Mouse (Mus musculus) G1E (cell line): ENCODE measurements around the gene Kpna3. TPM values are rescaled to one million over a fixed set of nuclear protein-coding genes. Genes with fewer than 3 reads are reported as not detected.
A peak's percentile ranks its signal among the peaks of the same experiment; 100 is the strongest.

Experiments
- ATAC-seq: 2 replicates; pipeline ENCODE4 v1.8.0; 2016; ENCODE audit warnings: mild to moderate bottlenecking; ENCODE audit not compliant: insufficient number of reproducible peaks, poor library complexity, low FRiP score, severe bottlenecking; ENCODE audit errors: extremely low read depth
- DNase-seq: peaks from one replicate; pipeline ENCODE4 v3.0.0; 2012; ENCODE audit warnings: low spot score
- H3K27me3 ChIP-seq: 2 replicates; pipeline ENCODE4 v1.6.1; 2012; ENCODE audit warnings: mild to moderate bottlenecking, low read length, inconsistent platforms; ENCODE audit not compliant: insufficient read depth
- H3K36me3 ChIP-seq: replicated peaks from 2 replicates; pipeline ENCODE3; 2012; ENCODE audit warnings: mild to moderate bottlenecking, inconsistent platforms
- H3K4me1 ChIP-seq: 2 replicates; pipeline ENCODE4 v1.6.1; 2012; ENCODE audit warnings: low read depth, low read length, inconsistent platforms, mixed read lengths; ENCODE audit not compliant: insufficient read depth
- H3K4me3 ChIP-seq: 2 replicates; pipeline ENCODE4 v1.5.1; 2012; ENCODE audit warnings: low read depth, mild to moderate bottlenecking, inconsistent platforms, low read length, moderate library complexity, mixed read lengths
- H3K9me3 ChIP-seq: replicated peaks from 2 replicates; pipeline ENCODE4 v1.6.1; 2012; ENCODE audit warnings: inconsistent platforms
- CTCF ChIP-seq: IDR thresholded peaks from 2 replicates; pipeline ENCODE4 v1.5.1; 2012; ENCODE audit warnings: low read depth, low read length, inconsistent platforms, mixed read lengths
- GATA1 ChIP-seq: IDR thresholded peaks from 2 replicates; pipeline ENCODE4 v1.6.1; 2012; ENCODE audit warnings: borderline replicate concordance, low read length, inconsistent platforms, mixed read lengths
- GATA2 ChIP-seq: IDR thresholded peaks from 2 replicates; pipeline ENCODE4 v1.6.1; 2012; ENCODE audit warnings: low read depth, low read length, inconsistent platforms, borderline replicate concordance
- POLR2AphosphoS5 ChIP-seq: IDR thresholded peaks from 2 replicates; pipeline ENCODE4 v1.6.1; 2012; ENCODE audit warnings: low read depth, low read length, inconsistent platforms; ENCODE audit not compliant: insufficient replicate concordance
- TAL1 ChIP-seq: conservative IDR thresholded peaks from 2 replicates; pipeline ENCODE4 v1.6.1; 2012; ENCODE audit warnings: low read depth, low read length, inconsistent platforms, mixed read lengths
- polyA plus RNA-seq: library from polyadenylated mRNA; stranded (reverse); fragments of >175 nt; gene quantifications from 2 replicates; pipeline ENCODE4 v1.2.3, GENCODE M21; 2012
- total RNA-seq, 2 experiments: library from RNA; stranded (forward) in 1 of 2; stranded (reverse) in 1 of 2; fragments of 200-1000 nt in 1 of 2; fragments of >200 nt in 1 of 2; fragmentation: Nextera tagmentation in 1 of 2; gene quantifications; 2 replicates each; pipeline ENCODE4 v1.2.3; 2014 to 2017

The Kpna3 gene
- total and polyA plus RNA-seq, 3 experiments, result 11.8 to 79.2 (median 44.9) TPM

GRCm38 (mm10) chr14:61363734-61364133 is 75.9 kb downstream of the Kpna3 start:
- Histone ChIP-seq H3K9me3 (no peaks in the 10 kb centered on the region), H3K27me3 (no peaks in the 10 kb centered on the region), H3K4me1 (peaks cover 14% of the 10 kb centered on the region), H3K36me3 (peaks cover 43% of the 10 kb centered on the region), H3K4me3 (no peak overlapping the region)
- TF ChIP-seq TAL1, result no peak
- DNase-seq, result no peak
- no peak for ATAC-seq

DNA sequence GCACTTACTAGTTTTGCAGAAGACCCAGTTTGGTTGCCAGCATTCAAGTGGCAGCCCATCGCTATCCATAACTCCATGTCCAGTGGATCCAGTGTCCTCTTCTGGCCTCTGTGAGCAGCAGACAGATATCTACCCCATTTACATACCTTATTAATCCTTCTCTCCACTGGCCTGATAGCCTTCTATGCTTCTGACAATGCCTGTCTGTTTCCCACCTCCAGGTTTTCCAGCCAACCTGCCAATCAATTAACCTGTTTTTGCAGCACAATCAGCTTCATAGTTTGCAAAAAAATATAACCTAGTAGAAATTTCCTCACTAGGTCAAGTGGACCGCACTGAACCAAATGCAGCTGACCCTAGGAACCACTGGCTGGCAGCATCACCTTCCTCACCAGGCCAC is 77.4 kb downstream of the Kpna3 start:
- no peak for DNase-seq
- TF ChIP-seq GATA2 (no peak), GATA1 (no peak), POLR2AphosphoS5 (no peak)
- Histone ChIP-seq H3K9me3 (no peaks in the 10 kb centered on the region), H3K27me3 (no peaks in the 10 kb centered on the region), H3K36me3 (peaks cover 39% of the 10 kb centered on the region), H3K4me3 (no peak overlapping the region), H3K4me1 (peaks cover 14% of the 10 kb centered on the region)
- no peak for ATAC-seq

- Histone ChIP-seq H3K27me3 (no peaks in the 10 kb centered on the region), H3K4me1 (peaks cover 17% of the 10 kb centered on the region), H3K36me3 (peaks cover 32% of the 10 kb centered on the region), H3K4me3 (peak overlapping the region; percentile 78; the same call in 1 of the 2 replicates), H3K9me3 (no peaks in the 10 kb centered on the region)
- no peak for TF ChIP-seq TAL1
- TF ChIP-seq GATA1, result no peak
- TF ChIP-seq GATA2, result no peak
- ATAC-seq (no peak), DNase-seq (no peak)
Measured at GRCm38 (mm10) chr14:61360981-61361511, 78.6 kb downstream of the Kpna3 start.

DNA sequence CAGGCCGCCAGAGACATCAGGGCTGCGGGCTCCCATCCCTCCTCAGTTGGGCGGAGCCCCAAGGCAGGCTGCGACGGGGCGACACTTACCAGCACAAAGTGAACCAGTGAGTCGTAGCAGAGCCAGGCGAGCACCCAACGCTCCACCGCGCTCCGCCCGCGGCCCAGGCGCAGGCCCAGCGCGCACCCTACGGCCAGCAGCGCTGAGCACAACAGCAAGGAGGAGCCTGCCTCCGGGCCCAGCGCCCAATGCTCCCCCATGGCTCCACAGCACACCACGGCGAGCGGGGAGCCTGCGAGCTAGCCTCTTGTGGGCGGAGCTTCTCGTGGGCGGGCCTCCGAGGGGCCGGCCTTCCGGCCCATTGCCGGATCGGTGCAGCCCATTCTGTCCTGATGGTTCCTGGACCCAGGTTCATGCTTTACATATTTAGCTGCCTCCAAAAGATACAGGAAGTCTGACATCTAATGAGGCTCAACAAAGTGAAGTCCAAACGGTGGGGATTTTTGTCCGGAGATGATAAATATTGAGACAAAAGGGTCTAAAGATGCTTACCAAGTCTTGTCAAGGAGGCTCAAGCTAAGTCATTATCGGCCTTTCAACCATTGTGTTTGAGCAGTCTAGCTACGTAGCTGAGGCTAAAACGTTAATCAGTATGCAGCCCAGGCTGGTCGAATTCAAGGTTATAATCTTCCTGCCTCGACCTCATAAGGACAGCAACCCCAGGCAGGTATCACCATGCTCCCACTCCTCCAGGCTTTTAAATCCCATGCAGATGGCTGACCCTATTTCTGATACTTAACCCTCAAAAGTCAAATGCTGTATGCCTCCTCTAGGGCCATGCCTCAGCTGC is 79.3 kb downstream of the Kpna3 start, which contains the start of gene Ebpl:
Ebpl (minus strand) TSS at position 309 of the 850 bp plus-strand sequence.
- peaks cover 31% of the 10 kb centered on the region for H3K36me3 ChIP-seq
- no peaks in the 10 kb centered on the region for H3K9me3 ChIP-seq
- ATAC-seq (peak; percentile 87), DNase-seq (peak; percentile 78)
- H3K27me3 ChIP-seq, result no peaks in the 10 kb centered on the region
- no peak for TF ChIP-seq POLR2AphosphoS5
- TF ChIP-seq CTCF, result no peak
- no peak for TF ChIP-seq TAL1
- no peak for TF ChIP-seq GATA1
- no peak for TF ChIP-seq GATA2
- H3K4me3 ChIP-seq, result peak within 1 kb of the TSS; percentile 78
- H3K4me1 ChIP-seq, result peaks cover 17% of the 10 kb centered on the region

- DNase-seq (no peak), ATAC-seq (no peak)
- Histone ChIP-seq H3K36me3 (peaks cover 7% of the 10 kb centered on the region), H3K27me3 (no peaks in the 10 kb centered on the region), H3K4me1 (peaks cover 14% of the 10 kb centered on the region), H3K9me3 (no peaks in the 10 kb centered on the region), H3K4me3 (no peak overlapping the region)
- no peak for TF ChIP-seq GATA2
Measured at GRCm38 (mm10) chr14:61354251-61355235, 85.1 kb downstream of the Kpna3 start.

DNA sequence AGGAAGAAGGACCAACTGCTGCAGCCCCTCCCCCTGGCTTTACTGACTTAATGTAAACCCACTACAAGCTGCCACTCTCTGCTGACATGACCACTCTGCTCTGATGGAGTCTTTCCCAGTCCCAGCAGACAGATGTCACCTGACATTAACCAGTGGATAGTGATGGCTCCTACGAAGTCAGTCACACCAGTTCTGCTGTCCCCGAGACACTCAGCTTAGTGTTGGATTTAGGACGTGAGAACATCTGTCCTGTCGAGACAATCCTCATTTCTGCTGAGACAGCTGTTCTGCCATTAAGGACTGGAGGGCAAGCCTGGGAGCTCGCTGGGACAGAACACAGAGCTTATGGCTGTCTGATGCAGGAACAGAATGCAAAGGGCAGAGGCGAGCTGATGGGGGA is 88.9 kb downstream of the Kpna3 start:
- Histone ChIP-seq H3K36me3 (peaks cover 5% of the 10 kb centered on the region), H3K9me3 (no peaks in the 10 kb centered on the region), H3K27me3 (no peaks in the 10 kb centered on the region), H3K4me3 (no peak overlapping the region), H3K4me1 (peaks cover 12% of the 10 kb centered on the region)
- ATAC-seq (no peak), DNase-seq (no peak)
- TF ChIP-seq GATA1, result no peak
- no peak for TF ChIP-seq POLR2AphosphoS5
- TF ChIP-seq CTCF, result no peak
- TF ChIP-seq GATA2, result no peak
- TF ChIP-seq TAL1, result no peak
